ENCODE assay signal across 24 mouse cellular contexts in genomic region chr7:16461705-16462104, GRCm38 (mm10). TPM values are rescaled to one million over a fixed set of nuclear protein-coding genes. Genes with fewer than 3 reads are reported as not detected.
DNase-seq lines count a peak whose midpoint lies in the region; ATAC-seq lines count a peak whose summit lies in the region.
"Had no signal": no experiment of that assay in that cellular context is flagged by ENCODE, and none has a peak within 500 bp of the region (broad histone marks: within the 10 kb centered on the region; RNA-seq: fewer than 3 reads in every experiment).

No protein-coding gene starts in this region.

- peaks cover 36% of the 10 kb centered on the region for H3K27me3 ChIP-seq in hindbrain, embryonic 10.5 days (ENCODE audit: insufficient read depth, poor library complexity, severe bottlenecking)
- peaks cover 30% of the 10 kb centered on the region for H3K27me3 ChIP-seq in hindbrain, embryonic 13.5 days
- peaks cover 36% of the 10 kb centered on the region for H3K27me3 ChIP-seq in neural tube, embryonic 13.5 days
- peaks cover 22% of the 10 kb centered on the region for H3K27me3 ChIP-seq in neural tube, embryonic 15.5 days (replicated peaks)
- no peaks in the 10 kb centered on the region for H3K27me3 ChIP-seq in limb, embryonic 11.5 days (ENCODE audit: control insufficient read depth, insufficient read depth, low read length)

- peak; percentile 50 for DNase-seq in cerebellum, adult 9-11 months
- no peak for DNase-seq in cerebellum, adult 11 months
- no peak for DNase-seq in hindbrain, embryonic 10.5 days (ENCODE audit: low spot score)
- DNase-seq in limb, embryonic 11.5 days (ENCODE audit: low spot score) = no peak
- no peak for DNase-seq in kidney, adult 8-10 months
- DNase-seq: adrenal gland, adult 2 months; adrenal gland, postnatal 14 days; B cell, adult 2 months; cerebellum, adult 2 months; gastrocnemius, postnatal 10 days; gastrocnemius, postnatal 36 days; heart, postnatal 36 days had no signal

- 0 out of 2 replicates have a peak, but pooled peaks cover 5% of the 10 kb centered on the region for H3K4me1 ChIP-seq in hindbrain, embryonic 10.5 days (replicated peaks)
- H3K4me1 ChIP-seq in hindbrain, embryonic 13.5 days (replicated peaks) = no peaks in the 10 kb centered on the region
- H3K4me1 ChIP-seq in neural tube, embryonic 13.5 days (replicated peaks) = 0 out of 2 replicates have a peak, but pooled peaks cover 4% of the 10 kb centered on the region
- H3K4me1 ChIP-seq in neural tube, embryonic 15.5 days = no peaks in the 10 kb centered on the region
- H3K4me1 ChIP-seq in limb, embryonic 11.5 days (ENCODE audit: control insufficient read depth, insufficient read depth, low read length) = no peaks in the 10 kb centered on the region
- H3K4me1 ChIP-seq: embryonic facial prominence, embryonic 13.5 days; forebrain, embryonic 10.5 days; forebrain, embryonic 13.5 days; heart, embryonic 12.5 days; heart, embryonic 15.5 days; hindbrain, embryonic 15.5 days had no signal

- no peak overlapping the region for H3K4me2 ChIP-seq in hindbrain, embryonic 13.5 days
- no peak overlapping the region for H3K4me2 ChIP-seq in neural tube, embryonic 13.5 days
- H3K4me2 ChIP-seq in neural tube, embryonic 15.5 days = no peak overlapping the region
- H3K4me2 ChIP-seq in limb, embryonic 11.5 days (ENCODE audit: low read depth, severe bottlenecking) = no peak overlapping the region
- H3K4me2 ChIP-seq: embryonic facial prominence, embryonic 13.5 days; forebrain, embryonic 13.5 days; heart, embryonic 12.5 days; heart, embryonic 15.5 days; hindbrain, embryonic 15.5 days had no signal

- no peak overlapping the region for H3K9ac ChIP-seq in hindbrain, embryonic 13.5 days
- H3K9ac ChIP-seq in neural tube, embryonic 13.5 days = 0 out of 2 replicates have a peak overlapping the region, but pooled peaks have one; percentile 5
- H3K9ac ChIP-seq in neural tube, embryonic 15.5 days (replicated peaks) = no peak overlapping the region
- no peak overlapping the region for H3K9ac ChIP-seq in limb, embryonic 11.5 days (ENCODE audit: low read length)
- H3K9ac ChIP-seq: embryonic facial prominence, embryonic 13.5 days; forebrain, embryonic 13.5 days; heart, embryonic 12.5 days; heart, embryonic 15.5 days; hindbrain, embryonic 15.5 days had no signal

- peaks cover 9% of the 10 kb centered on the region; the same call in 1 of the 2 replicates for H3K36me3 ChIP-seq in hindbrain, embryonic 10.5 days
- peaks cover 15% of the 10 kb centered on the region; the same call in 1 of the 2 replicates for H3K36me3 ChIP-seq in hindbrain, embryonic 13.5 days
- no peaks in the 10 kb centered on the region for H3K36me3 ChIP-seq in neural tube, embryonic 13.5 days
- 0 out of 2 replicates have a peak, but pooled peaks cover 5% of the 10 kb centered on the region for H3K36me3 ChIP-seq in neural tube, embryonic 15.5 days
- no peaks in the 10 kb centered on the region for H3K36me3 ChIP-seq in limb, embryonic 11.5 days (ENCODE audit: control insufficient read depth, insufficient read depth, low read length)
- H3K36me3 ChIP-seq: heart, embryonic 15.5 days; hindbrain, embryonic 15.5 days had no signal

- H3K27ac ChIP-seq in hindbrain, embryonic 10.5 days = 0 out of 2 replicates have a peak overlapping the region, but pooled peaks have one; percentile 16
- no peak overlapping the region for H3K27ac ChIP-seq in hindbrain, embryonic 13.5 days
- no peak overlapping the region for H3K27ac ChIP-seq in neural tube, embryonic 13.5 days (replicated peaks)
- no peak overlapping the region for H3K27ac ChIP-seq in neural tube, embryonic 15.5 days (replicated peaks)
- H3K27ac ChIP-seq in limb, embryonic 11.5 days (replicated peaks; ENCODE audit: low read depth, low read length) = no peak overlapping the region
- H3K27ac ChIP-seq: embryonic facial prominence, embryonic 13.5 days; forebrain, embryonic 10.5 days; forebrain, embryonic 13.5 days; heart, embryonic 15.5 days; hindbrain, embryonic 15.5 days had no signal

- peaks cover 10% of the 10 kb centered on the region; the same call in 1 of the 2 replicates for H3K9me3 ChIP-seq in hindbrain, embryonic 10.5 days
- H3K9me3 ChIP-seq in hindbrain, embryonic 13.5 days = no peaks in the 10 kb centered on the region
- H3K9me3 ChIP-seq in neural tube, embryonic 13.5 days = no peaks in the 10 kb centered on the region
- no peaks in the 10 kb centered on the region for H3K9me3 ChIP-seq in neural tube, embryonic 15.5 days (replicated peaks)
- 0 out of 2 replicates have a peak, but pooled peaks cover 3% of the 10 kb centered on the region for H3K9me3 ChIP-seq in limb, embryonic 11.5 days (ENCODE audit: control insufficient read depth, low read length)
- H3K9me3 ChIP-seq: forebrain, embryonic 13.5 days; heart, embryonic 15.5 days; hindbrain, embryonic 15.5 days had no signal

- ATAC-seq in hindbrain, embryonic 13.5 days (ENCODE audit: low FRiP score) = no peak
- no peak for ATAC-seq in neural tube, embryonic 13.5 days (ENCODE audit: low read depth)
- no peak for ATAC-seq in neural tube, embryonic 15.5 days (ENCODE audit: low FRiP score)
- no peak for ATAC-seq in limb, embryonic 11.5 days (ENCODE audit: insufficient number of reproducible peaks, low FRiP score, low TSS enrichment, low read depth)
- ATAC-seq: forebrain, embryonic 13.5 days; forebrain, embryonic 16.5 days; intestine, postnatal 0 days had no signal

- H3K4me3 ChIP-seq in hindbrain, embryonic 10.5 days = 0 out of 2 replicates have a peak overlapping the region, but pooled peaks have one; percentile 2
- no peak overlapping the region for H3K4me3 ChIP-seq in hindbrain, embryonic 13.5 days
- H3K4me3 ChIP-seq in neural tube, embryonic 13.5 days = no peak overlapping the region
- no peak overlapping the region for H3K4me3 ChIP-seq in neural tube, embryonic 15.5 days (replicated peaks)
- H3K4me3 ChIP-seq in limb, embryonic 11.5 days (ENCODE audit: low read depth, low read length) = 0 out of 2 replicates have a peak overlapping the region, but pooled peaks have one; percentile 1
- H3K4me3 ChIP-seq: embryonic facial prominence, embryonic 13.5 days; erythroblast, embryonic 14.5 days; forebrain, embryonic 10.5 days; forebrain, embryonic 13.5 days; heart, embryonic 12.5 days; heart, embryonic 15.5 days; hindbrain, embryonic 15.5 days had no signal

- WGBS in hindbrain, embryonic 10.5 days = 81% methylated on average over 6 of the region's 6 CpGs
- WGBS in hindbrain, embryonic 13.5 days = 79% methylated on average over 6 of the region's 6 CpGs
- 86% methylated on average over 6 of the region's 6 CpGs for WGBS in neural tube, embryonic 13.5 days
- WGBS in neural tube, embryonic 15.5 days = 88% methylated on average over 6 of the region's 6 CpGs
- 79% methylated on average over 6 of the region's 6 CpGs for WGBS in limb, embryonic 11.5 days

RNA-seq across cellular contexts. Expression of gene Tmem160, which starts 9.1 kb away (rescaled TPM):
- polyA plus RNA-seq in hindbrain, embryonic 10.5 days (2016; fragmentation: Nextera tagmentation; extraction: Ambion mirVana) = 67.4 and 70.9 TPM in 2 replicates
- polyA plus RNA-seq in hindbrain, embryonic 13.5 days (2015; fragmentation: Nextera tagmentation; extraction: Ambion mirVana) = 55.9 and 60.8 TPM in 2 replicates
- 54.6 and 59.0 TPM in 2 replicates for polyA plus RNA-seq in neural tube, embryonic 13.5 days (2015; fragmentation: Nextera tagmentation; extraction: Ambion mirVana)
- 66.4 and 72.3 TPM in 2 replicates for polyA plus RNA-seq in neural tube, embryonic 15.5 days (2015; fragmentation: Nextera tagmentation; extraction: Ambion mirVana)
- polyA plus RNA-seq in limb, embryonic 11.5 days (2014; fragmentation: Nextera tagmentation; extraction: Ambion mirVana) = 62.0 and 71.4 TPM in 2 replicates

RNA-seq across cellular contexts. Expression of gene Npas1, which starts 15.8 kb away (rescaled TPM):
- polyA plus RNA-seq in hindbrain, embryonic 10.5 days (2016; fragmentation: Nextera tagmentation; extraction: Ambion mirVana) = 0.63 and 0.91 TPM in 2 replicates
- 2.3 and 2.5 TPM in 2 replicates for polyA plus RNA-seq in hindbrain, embryonic 13.5 days (2015; fragmentation: Nextera tagmentation; extraction: Ambion mirVana)
- polyA plus RNA-seq in neural tube, embryonic 13.5 days (2015; fragmentation: Nextera tagmentation; extraction: Ambion mirVana) = 1.6 and 1.7 TPM in 2 replicates
- 3.6 and 3.8 TPM in 2 replicates for polyA plus RNA-seq in neural tube, embryonic 15.5 days (2015; fragmentation: Nextera tagmentation; extraction: Ambion mirVana)
- polyA plus RNA-seq in limb, embryonic 11.5 days (2014; fragmentation: Nextera tagmentation; extraction: Ambion mirVana) = 0.10 TPM in 1 of 2 replicates, not detected in the other
- polyA plus RNA-seq: adrenal gland, adult 2 months; erythroblast, embryonic 14.5 days had no signal

Comparison
In these comparisons a context has a peak if more than half of its experiments do, and no peak if none do; other contexts are left out.
1. H3K4me3 ChIP-seq: peak in hindbrain, embryonic 10.5 days (single experiment) and limb, embryonic 11.5 days (single experiment); none in hindbrain, embryonic 13.5 days (single experiment), neural tube, embryonic 13.5 days (single experiment) and neural tube, embryonic 15.5 days (single experiment).